Mouse (Mus musculus) liver, adult 2 months (tissue): ENCODE data around the gene Prkag1.

Experiments used
- CTCF ChIP-seq: fragments of 200-500 bp; IDR thresholded peaks from 2 replicates; pipeline ENCODE4 v1.5.1; 2011; ENCODE audit warnings: low read depth, low read length, control low read depth
- POLR2A ChIP-seq: fragments of 200-500 bp; IDR thresholded peaks from 2 replicates; pipeline ENCODE4 v1.6.1; 2011; ENCODE audit warnings: low read length, control low read depth; ENCODE audit not compliant: insufficient read depth; ENCODE audit errors: extremely low read depth

- TF ChIP-seq CTCF (no peak), POLR2A (no peak)
Observed at GRCm38 (mm10) chr15:98818171-98818570, 13.2 kb downstream of the Prkag1 start.
